Mouse (Mus musculus): ENCODE measurements around the gene Sgpp1.
A peak's percentile ranks its signal among the peaks of the same experiment; 100 is the strongest.

Sgpp1 gene

GRCm38 (mm10) chr12:75735246-75736200, at the start of gene Sgpp1:
Sgpp1 (minus strand) TSS chr12:75735729.
- DNase-seq, result peak; percentile 87

GRCm38 (mm10) chr12:75784271-75784751, 48.8 kb upstream of the Sgpp1 start:
- no peak for DNase-seq

DNA sequence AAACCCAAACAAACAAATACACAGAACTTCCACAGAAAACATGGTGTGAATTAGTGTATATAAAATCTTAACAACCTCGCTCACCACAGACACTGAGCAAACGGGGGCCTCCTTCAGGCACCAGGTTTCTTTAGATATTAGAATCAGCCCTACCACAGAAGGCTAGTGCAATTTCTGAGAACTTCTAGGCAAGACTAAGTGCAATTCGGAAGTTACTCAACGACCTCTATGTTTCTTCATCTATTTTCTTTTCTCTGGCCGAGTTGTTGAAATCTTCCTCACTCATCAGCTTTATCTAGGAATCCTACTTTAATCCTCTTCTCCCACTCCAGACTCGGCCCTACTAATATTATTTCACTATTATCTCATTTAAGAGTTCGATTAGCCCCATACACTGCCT, 46.5 kb upstream of the Sgpp1 start:
- DNase-seq, result no peak

DNA sequence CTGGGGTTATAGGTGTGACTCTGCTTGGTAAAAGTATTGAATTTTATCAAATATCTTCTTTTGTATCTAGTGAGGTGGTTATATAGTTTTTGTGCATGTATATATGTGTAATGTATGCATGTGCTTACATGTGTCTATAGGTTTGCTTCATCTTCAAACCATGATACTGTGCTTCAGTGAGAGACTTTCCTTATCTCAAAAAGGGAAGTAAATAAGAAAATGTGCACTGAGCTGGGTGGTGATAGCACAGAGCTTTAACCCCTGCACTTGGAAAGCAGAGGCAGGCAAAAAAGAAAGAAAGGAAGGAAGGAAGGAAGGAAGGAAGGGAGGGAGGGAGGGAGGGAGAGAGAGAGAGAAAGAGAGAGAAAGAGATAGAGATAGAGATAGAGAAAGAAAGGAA, 45.9 kb upstream of the Sgpp1 start:
- no peak for DNase-seq

DNA sequence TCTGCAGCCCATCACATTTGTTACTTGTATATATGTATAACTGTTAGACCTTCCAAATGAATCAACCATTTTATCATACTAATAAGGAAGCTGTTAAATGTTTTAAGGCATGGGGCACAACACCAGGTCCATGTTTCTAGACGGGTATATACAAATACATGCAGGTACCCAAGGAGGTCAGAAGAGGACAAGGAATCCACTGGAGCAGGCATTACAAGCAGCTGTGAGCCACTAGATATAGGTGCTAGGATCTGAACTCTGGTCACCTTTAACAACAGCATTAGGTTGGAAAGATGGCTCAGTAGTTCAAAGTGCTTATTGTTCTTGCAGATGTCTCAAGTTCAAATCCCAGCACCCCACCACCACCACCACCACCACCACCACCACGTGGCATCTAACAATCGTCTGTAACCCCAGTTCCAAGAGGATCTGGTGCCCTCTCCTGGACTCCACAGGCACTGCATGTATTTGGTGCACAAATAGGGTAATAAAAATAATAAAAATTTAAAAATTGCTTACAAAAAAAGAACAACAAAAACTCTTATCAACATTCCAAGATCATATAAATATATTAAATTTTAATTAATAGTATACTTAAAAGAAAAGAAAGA, 37.0 kb upstream of the Sgpp1 start:
- peak; percentile 11 for DNase-seq

GRCm38 (mm10) chr12:75771410-75771809, 35.9 kb upstream of the Sgpp1 start:
- DNase-seq, result no peak

GRCm38 (mm10) chr12:75766885-75767317, 31.4 kb upstream of the Sgpp1 start:
- no peak for DNase-seq

DNA sequence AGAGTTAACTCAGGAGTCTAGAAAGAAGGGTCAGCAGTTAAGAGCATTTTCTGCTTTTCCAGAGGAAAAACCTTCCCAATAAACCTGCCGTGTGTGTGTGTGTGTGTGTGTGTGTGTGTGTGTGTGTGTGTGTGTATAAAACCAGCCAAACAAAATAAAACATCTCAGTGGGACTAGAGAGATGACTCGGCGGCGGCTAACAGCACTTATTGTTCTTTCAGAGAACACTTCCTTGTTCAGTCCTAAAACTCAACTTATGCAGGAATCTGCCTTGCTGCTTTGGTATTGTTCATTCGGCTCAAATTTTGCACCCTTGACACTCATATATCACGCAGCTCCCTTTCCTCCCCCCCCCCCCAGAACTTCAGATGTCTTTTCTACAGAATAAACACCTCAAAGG, 30.9 kb upstream of the Sgpp1 start:
- no peak for DNase-seq

DNA sequence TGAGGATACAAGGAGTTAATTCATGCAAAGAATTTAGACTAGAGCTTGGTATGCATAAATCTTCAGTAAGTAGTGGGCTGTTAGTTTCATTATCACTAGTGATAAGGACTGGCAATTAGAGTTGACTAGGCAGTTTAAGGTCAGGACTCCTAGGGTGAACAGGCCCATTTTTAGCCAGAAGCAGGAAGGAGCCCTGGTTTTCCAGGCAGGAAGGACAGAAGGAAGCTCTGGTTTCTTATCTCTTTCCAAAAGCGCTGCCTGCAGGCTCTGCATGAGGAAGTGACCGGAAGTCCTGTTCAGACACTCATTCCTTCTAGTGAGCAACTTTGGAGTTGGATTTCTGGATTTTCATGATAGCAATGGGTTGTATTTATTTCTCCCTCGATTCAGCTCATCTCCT, 30.2 kb upstream of the Sgpp1 start:
- no peak for DNase-seq

DNA sequence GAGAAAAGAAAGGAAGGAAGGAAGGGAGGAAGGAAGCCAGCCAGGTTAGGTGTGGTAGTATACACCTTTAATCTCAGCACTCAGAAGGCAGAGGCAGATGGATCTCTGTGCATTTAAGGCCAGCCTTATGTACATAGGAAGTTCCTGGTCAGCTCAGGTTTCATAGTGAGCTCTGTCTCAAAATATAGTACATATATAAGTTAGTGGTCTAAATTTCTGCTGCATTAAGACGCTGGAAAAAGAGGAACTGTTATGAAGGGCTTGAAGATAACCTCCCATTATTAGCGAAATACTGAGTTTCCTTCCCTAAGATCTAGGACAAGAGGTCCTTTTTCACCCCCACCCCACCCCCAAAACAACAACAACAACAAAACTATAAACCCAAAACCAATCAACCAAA, 20.9 kb upstream of the Sgpp1 start:
- no peak for DNase-seq

DNA sequence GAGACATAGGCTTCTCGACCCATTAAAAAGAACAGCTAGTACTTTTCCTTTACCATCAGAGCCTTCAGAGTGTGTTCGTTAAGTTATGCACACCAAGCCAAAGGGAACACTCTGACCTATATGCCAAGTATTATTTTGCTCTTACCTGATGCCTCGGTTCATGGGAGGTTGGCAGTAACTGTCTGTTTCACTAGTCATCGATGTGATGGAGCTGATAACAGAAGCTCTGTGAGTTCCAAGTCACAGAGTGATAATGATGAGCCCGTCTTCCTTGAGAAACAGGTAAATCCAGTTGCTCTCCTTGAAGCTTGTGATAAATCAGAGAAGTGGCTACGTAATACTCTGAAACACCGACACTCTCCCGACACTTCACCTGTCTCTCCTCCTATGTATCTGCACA, 18.2 kb upstream of the Sgpp1 start:
- DNase-seq, result no peak

- DNase-seq, result no peak
These were observed 16.5 kb upstream of the Sgpp1 start for GRCm38 (mm10) chr12:75752077-75752476.

GRCm38 (mm10) chr12:75748574-75748973, 13.0 kb upstream of the Sgpp1 start:
- no peak for DNase-seq

DNA sequence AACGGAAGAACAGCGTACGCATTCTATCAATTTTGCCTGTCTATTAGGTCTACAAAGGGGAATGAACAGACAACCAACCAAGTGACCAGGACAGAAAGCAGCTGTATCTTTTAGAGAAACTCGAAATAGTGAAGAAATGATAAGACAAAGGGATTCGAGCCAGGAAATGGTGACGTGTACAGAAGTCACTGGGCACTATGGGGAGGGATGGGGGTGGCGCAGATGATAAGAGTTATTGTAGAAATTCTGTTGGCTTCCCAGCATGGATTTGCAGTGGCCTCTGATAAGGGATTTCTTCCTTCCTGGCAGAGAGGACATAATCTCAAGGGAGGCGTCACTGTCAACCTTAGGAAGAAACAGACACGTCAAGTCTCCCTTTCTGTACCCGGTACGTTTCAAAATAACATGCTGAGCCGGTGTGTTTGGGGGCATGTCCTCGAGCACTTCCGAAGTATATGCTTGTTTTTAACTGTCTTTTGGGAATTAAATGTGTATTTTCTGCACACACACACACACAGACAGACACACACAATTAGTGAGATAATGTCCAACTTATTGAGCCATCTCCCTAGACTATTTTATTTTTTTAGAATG, 10.3 kb upstream of the Sgpp1 start:
- no peak for DNase-seq

- no peak for DNase-seq
These were observed 6.6 kb upstream of the Sgpp1 start for GRCm38 (mm10) chr12:75742101-75742500.

DNA sequence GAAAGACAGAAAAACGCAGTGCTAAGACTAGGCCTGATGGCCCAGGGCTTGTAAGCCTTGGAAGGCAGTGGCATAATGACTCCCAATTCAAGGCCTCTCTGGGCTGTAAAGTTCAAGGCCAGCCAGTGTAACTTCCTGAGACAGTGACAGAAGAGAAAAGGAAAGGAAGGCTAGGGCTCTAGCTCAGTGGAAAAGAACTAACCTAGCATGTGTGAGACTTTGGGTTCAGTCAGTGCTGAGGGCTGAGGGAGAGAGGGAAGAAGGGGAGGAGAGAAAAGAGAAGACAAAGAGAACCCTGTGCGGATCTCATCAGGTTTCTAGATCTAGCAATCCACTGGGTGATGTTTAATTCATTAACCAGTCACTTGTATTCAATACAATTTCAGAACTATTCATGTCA, 5.7 kb upstream of the Sgpp1 start:
- DNase-seq, result no peak

- DNase-seq, result no peak
These were observed 4.9 kb upstream of the Sgpp1 start for GRCm38 (mm10) chr12:75740451-75740850.

- no peak for DNase-seq
These were observed 4.1 kb upstream of the Sgpp1 start for GRCm38 (mm10) chr12:75739611-75740010.

DNA sequence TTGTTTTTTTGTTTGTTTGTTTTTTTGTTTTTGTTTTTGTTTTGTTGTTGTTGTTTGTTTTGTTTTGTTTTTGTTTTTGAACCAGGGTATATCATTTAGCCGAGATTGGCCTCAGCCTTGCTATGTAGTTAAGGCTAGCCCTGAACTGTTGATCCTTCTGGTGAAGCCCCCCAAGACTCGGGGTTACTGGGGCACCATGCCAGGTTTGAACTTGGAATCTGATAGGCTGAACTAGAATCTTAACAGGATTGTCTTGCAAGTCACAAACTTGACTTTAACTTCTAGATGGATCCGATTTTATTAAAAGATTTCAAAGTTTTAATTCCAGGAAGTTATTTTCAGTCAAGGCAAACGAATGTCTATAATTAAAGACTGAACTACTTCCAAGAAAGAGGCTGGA, 767 bp upstream of the Sgpp1 start:
- peak; percentile 40 for DNase-seq

DNA sequence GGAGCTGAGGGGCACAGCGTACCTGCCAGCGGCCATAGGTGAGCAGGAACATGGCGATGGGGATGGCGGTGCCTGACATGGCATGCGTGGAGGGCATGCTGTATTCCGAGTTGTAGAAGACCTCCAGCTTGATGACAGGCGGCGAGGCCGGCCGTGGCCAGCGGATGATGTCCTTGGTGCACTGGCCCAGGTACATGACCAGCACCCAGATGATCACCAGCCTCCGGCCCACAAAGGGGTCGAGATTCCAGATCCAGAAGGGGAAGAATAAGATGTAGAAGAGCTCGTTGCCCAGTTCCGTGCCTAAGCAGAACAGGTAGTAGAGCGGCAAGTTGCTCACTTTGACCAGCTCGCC, 661 bp downstream of the Sgpp1 start:
- peak; percentile 59 for DNase-seq

GRCm38 (mm10) chr12:75734167-75734566, 1.4 kb downstream of the Sgpp1 start:
- no peak for DNase-seq

DNA sequence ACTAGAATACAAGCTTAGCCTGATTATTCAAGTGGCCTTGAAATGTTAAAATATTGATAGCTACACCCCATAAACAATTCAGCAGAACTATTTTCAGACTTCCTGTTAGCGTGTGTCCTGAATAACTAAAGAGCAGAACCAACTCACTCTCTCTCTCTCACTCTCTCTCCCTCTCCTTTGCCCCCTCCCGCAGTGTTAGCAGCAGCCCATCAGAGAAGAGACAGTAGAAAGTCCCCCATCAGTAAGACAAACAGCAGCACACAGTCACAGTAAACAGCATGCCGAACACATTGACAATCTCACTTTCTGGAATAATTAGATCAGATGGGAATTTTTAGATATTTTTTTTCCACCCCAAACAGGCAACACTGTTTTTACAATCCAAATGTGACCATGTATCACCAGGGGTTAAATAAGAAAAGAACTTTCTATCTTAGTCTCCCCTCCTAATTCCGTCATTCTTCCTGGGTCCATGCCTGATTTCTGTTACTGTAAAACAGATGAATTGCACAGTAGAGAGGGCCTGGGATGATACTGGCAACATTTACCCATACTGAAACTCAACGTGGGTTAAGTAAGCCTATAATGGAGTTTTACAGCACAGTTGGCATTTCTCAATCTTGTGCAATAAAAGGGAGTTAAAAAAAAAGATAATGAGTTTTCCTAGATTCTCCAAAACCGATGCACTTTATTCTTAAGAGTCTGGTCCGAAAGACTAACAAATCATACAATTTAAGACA, 2.0 kb downstream of the Sgpp1 start:
- no peak for DNase-seq

GRCm38 (mm10) chr12:75731927-75732443, 3.5 kb downstream of the Sgpp1 start:
- DNase-seq, result no peak
